Mouse (Mus musculus): ENCODE results near the gene Reep6.

GRCm38 (mm10) chr10:80324120-80325037 is 5.4 kb upstream of the Reep6 start:
- TF ChIP-seq CTCF (IDR thresholded peaks at IDR 0.05; ENCODE audit: borderline replicate concordance, insufficient read depth, low read length) (no peak), POLR2A (IDR thresholded peaks at IDR 0.05; ENCODE audit: low read depth, low read length) (no peak)

Data from embryonic fibroblast, embryonic 13.5 days (primary cell).